Mouse (Mus musculus): ENCODE data around the gene F13b.

F13b gene

GRCm38 (mm10) chr1:139501258-139501752, at the start of gene F13b:
TSS of gene F13b (plus strand) at chr1:139501702.
- no peak for DNase-seq

GRCm38 (mm10) chr1:139454340-139455225, 46.9 kb upstream of the F13b start, which contains the start of gene Aspm:
TSS of gene Aspm (plus strand) at chr1:139454772.
- DNase-seq, result peak; percentile 98

DNA sequence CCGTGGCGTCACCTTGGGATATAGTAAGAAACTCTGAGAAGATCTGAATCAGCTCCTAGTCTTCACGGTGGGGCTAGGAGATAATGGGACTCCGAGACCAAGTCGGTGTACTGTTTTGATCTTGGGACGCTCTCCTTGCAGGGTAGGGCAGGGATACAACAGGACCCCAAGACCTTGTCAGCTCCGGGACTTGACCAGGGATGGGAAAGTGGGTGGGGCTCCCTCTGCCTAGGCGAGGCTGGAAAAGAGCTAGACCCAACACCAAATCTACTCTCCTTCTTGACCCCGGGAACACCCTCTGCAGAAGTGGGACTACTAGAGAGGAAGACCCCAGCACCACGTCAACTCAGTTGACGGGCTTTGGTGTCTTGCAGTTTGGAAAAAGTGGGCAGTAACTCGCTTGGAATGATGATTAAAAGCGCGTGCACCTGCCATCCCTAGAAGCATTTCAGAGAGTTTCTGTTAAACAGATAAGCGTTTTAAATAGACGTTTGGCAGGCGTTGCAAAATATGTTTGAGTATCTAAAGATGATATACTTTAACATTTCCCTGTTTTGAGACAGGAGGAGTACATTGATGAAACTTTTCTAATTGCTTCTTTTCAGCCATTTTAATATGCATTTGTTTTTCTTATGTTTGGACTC, 46.2 kb upstream of the F13b start:
- DNase-seq, result peak; percentile 52

GRCm38 (mm10) chr1:139460807-139461206, 40.7 kb upstream of the F13b start:
- no peak for DNase-seq

DNA sequence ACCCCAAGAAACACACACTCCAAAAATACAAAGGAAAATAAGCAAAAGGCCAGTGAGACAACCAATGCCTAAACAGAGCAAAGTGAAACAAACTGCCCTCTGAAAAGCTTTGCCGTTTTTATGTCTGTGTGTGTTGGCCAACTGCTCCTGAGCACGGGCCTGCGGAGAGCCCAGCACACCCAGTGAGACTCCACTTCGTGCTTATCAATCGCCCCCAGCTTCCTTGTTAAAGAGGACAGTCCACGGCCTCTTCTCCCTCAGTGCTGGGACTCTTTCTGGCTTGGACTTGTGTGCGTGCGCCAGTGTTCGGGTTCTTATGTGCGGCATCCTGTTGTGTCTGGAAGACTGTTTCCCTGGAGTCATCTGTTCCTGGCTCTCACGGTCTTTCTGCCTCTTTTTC, 35.6 kb upstream of the F13b start:
- no peak for DNase-seq

DNA sequence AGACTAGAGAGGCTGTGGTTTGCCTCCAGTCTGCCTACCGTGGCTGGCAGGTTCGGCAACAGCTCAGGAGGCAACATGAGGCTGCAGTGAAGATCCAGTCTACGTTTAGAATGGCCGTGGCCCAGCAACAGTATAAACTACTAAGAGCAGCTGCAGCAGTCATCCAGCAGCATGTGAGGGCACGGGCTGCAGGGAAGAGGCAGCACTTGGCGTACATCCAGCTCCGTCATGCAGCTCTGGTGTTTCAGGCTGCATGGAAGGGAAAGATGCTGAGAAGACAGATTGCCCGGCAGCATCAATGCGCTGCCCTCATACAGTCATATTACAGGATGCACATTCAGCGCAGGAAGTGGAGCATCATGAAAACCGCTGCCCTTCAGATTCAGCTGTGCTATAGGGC, 22.6 kb upstream of the F13b start:
- DNase-seq, result peak; percentile 7

- no peak for DNase-seq
Measured at GRCm38 (mm10) chr1:139480246-139480645, 21.3 kb upstream of the F13b start.

GRCm38 (mm10) chr1:139481146-139481545, 20.4 kb upstream of the F13b start:
- DNase-seq, result no peak

DNA sequence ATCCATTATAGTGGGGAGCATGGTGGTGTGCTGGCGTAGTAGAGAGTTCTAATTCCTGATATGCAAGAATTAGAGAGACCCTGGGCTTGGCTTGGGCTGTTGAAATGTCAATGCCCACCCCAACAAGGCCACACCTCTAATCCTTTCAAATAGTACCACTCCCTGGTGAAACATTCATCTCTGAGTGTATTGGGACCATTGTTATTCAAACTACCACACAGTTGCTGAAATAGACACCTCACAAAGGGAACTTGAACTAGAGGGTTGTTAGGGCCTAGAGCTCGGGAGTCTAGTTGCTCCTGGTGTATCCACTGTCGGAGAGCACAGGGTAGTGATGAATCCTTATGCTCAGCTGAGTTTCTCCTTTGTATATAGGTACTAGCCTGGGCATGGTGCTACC, 6.9 kb upstream of the F13b start:
- no peak for DNase-seq

DNA sequence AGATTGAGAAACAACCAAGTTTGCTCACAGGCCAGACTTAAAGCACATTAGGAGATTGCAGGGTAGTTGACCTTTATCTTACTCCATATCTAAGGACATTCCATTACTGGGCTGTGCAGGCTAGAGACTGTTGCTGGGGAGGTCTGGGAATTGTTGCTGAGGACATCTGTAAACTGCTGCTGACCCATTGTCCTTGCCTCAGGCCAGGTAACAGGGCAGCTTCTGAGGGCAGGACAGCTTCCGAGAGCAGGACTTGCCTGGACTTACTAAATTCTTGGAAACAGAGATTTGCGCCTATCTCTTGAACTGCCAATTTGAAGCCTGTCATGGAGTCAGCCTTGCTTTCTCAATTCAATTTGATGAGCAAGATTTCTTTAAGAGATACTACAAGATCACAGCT, 6.1 kb upstream of the F13b start:
- DNase-seq, result no peak

DNA sequence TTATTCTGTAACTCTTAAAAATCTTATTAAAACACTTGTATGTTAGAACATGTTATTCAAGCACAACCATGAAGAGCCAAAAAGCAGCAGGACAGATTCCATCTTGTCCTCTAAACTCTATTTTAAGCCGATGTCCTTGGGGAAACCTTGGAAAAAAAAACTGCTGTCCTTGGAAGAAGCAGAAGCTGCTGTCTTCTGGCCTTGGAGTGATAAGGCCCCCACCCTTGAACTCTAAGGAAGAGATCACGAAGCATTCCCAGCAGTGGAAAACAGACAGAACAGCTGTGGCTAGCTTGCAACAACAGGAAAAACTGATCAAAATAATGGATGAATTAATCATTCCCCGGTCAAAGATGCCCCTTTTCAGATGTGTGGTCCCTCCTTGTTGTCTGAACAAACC, 5.3 kb upstream of the F13b start:
- DNase-seq, result no peak

DNA sequence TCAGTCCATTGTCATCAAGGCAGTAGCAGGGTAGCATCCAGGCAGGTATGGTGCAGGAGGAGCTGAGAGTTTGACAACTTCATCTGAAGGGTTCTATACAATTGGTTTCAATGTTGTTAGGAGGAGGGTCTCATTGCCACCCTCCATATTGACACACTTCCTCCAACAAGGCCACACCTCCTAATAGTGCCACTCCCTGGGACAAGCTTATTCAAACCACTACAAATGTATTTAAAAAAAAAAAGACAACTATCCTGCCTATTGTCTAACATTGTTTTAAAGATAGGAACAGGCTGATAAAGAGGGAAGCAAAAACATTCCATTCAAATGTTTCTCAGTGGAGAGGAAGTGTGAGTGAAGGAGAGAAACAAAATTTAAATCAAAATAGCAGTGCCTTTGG, 1.8 kb upstream of the F13b start:
- DNase-seq, result no peak

- no peak for DNase-seq
Measured at GRCm38 (mm10) chr1:139514556-139514955, 13.1 kb downstream of the F13b start.

DNA sequence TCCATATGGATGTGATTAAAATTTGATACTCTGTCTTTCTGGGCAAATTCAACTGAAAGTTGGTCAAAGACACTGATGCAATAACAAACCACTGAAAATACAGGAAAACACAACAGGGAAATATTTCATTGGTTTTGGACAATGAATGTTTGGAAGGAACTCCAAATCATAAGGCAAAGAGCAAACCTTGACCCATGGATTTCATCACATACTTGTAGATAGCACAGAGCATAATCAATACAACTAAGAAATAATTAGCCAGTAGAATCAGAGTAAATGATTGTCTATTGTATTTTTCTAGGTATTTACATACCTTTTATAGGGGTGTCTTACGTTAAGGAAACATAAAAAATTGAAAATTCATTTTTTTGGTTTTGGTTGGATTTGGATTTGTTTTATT, 47.0 kb downstream of the F13b start:
- no peak for DNase-seq

- no peak for DNase-seq
Measured at GRCm38 (mm10) chr1:139551311-139551710, 49.8 kb downstream of the F13b start.

DNA sequence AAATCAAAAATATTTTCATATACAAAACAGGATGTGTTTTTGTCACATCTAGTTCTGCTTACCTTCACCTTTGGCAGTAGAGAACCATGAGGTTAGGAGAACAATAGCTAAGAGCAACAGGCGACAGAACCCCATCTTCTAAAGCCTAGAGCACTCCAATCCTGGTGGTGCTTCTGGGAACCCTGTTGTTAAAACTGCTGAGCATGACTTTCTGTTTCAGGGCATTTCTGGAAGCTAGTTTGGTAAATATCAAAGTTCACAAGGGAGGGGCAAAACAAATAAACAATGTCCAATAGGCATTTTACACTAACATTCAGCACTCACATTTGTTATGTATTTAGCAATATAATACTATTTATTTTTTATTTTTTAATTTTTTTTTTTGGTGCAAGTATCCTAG, 58.5 kb downstream of the F13b start, which contains the start of gene Cfhr1:
TSS of gene Cfhr1 (minus strand) at position 249 of the 400 bp plus-strand sequence.
- DNase-seq, result no peak
